Mouse (Mus musculus) kidney, embryonic 15.5 days (tissue): Measurements from ENCODE around the gene Tada2b. TPM values are rescaled to one million over a fixed set of nuclear protein-coding genes. Genes with fewer than 3 reads are reported as not detected.

Experiments used
- ATAC-seq: fragments of 200-750 bp; cut with Nextera tagmentation; replicated peaks from 2 replicates; pipeline ENCODE4 v1.8.0; 2017; ENCODE audit warnings: moderate TSS enrichment; ENCODE audit not compliant: low FRiP score
- H3K27ac ChIP-seq: fragments of 300-500 bp; sonication (generic); 2 replicates; pipeline ENCODE4 v1.5.1; 2015; ENCODE audit warnings: mild to moderate bottlenecking, inconsistent platforms
- H3K27me3 ChIP-seq: fragments of 300-500 bp; sonication (generic); 2 replicates; pipeline ENCODE4 v1.6.1; 2015; ENCODE audit warnings: inconsistent platforms
- H3K36me3 ChIP-seq: fragments of 300-500 bp; sonication (generic); 2 replicates; pipeline ENCODE4 v1.6.1; 2015; ENCODE audit warnings: inconsistent platforms
- H3K4me1 ChIP-seq: fragments of 300-500 bp; sonication (generic); 2 replicates; pipeline ENCODE4 v1.6.1; 2015; ENCODE audit warnings: inconsistent platforms
- H3K4me2 ChIP-seq: fragments of 300-500 bp; sonication (generic); 2 replicates; pipeline ENCODE4 v1.6.1; 2015; ENCODE audit warnings: moderate library complexity, mild to moderate bottlenecking, inconsistent platforms
- H3K4me3 ChIP-seq: fragments of 300-500 bp; sonication (generic); replicated peaks from 2 replicates; pipeline ENCODE4 v1.5.1; 2015; ENCODE audit warnings: mild to moderate bottlenecking, inconsistent platforms
- H3K9ac ChIP-seq: fragments of 300-500 bp; sonication (generic); 2 replicates; pipeline ENCODE4 v1.6.1; 2015; ENCODE audit warnings: mild to moderate bottlenecking, inconsistent platforms
- H3K9me3 ChIP-seq: fragments of 300-500 bp; sonication (generic); replicated peaks from 2 replicates; pipeline ENCODE4 v1.6.1; 2016; ENCODE audit warnings: inconsistent platforms
- WGBS: fragments of 180-500 bp; shearing (Covaris S2); methylation state at CpG from one replicate; pipeline ENCODE4 v1.1.7; 2015; ENCODE audit warnings: mixed read lengths; 5-methylcytosine and 5-hydroxymethylcytosine counted together
- polyA plus RNA-seq: library from polyadenylated mRNA; unstranded; fragments of >200 nt; fragmentation: Nextera tagmentation; extraction: Ambion mirVana; gene quantifications from 2 replicates; pipeline ENCODE4 v1.2.1, GENCODE M21; 2015

The Tada2b gene
- polyA plus RNA-seq, 1 experiment from 2014 or later: 2.1 TPM

GRCm38 (mm10) chr5:36434398-36434967 is 49.6 kb downstream of the Tada2b start:
- WGBS: 75% methylated on average over 9 of the region's 9 CpGs
- H3K4me2 ChIP-seq: no peak overlapping the region
- no peak for ATAC-seq

DNA sequence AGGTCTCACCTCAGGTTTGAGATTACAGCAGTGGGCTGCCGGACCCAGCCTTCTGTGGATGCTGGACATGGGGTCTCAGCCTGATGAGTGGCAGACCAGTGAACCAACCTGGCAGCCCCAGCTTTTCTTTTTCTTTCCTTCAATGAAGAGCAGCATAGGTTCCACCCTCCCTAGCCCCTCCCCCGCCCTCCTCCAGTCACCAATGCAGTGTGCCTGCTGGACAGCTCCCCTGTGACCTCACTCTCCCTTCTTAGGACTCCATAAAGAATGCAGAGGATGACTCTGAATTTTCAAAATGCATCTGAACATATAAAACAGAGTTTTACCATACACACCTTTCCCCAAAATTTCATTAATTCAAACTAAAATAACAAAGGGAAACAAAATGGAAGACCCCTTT is 52.4 kb downstream of the Tada2b start:
- Histone ChIP-seq H3K9ac (no peak overlapping the region), H3K27me3 (no peaks in the 10 kb centered on the region), H3K27ac (no peak overlapping the region), H3K4me1 (peaks cover 26% of the 10 kb centered on the region), H3K9me3 (no peaks in the 10 kb centered on the region), H3K4me2 (no peak overlapping the region), H3K36me3 (no peaks in the 10 kb centered on the region), H3K4me3 (no peak overlapping the region)
- ATAC-seq: no peak
- 49% methylated on average over 2 of the region's 2 CpGs for WGBS

More at GRCm38 (mm10) chr5:36434398-36434967, 49.6 kb downstream of the Tada2b start:
- 0 out of 2 replicates have a peak, but pooled peaks cover 8% of the 10 kb centered on the region for H3K4me1 ChIP-seq
- no peak overlapping the region for H3K27ac ChIP-seq
- H3K27me3 ChIP-seq: no peaks in the 10 kb centered on the region
- no peak overlapping the region for H3K9ac ChIP-seq
- no peak overlapping the region for H3K4me3 ChIP-seq
- no peaks in the 10 kb centered on the region for H3K9me3 ChIP-seq
- no peaks in the 10 kb centered on the region for H3K36me3 ChIP-seq

DNA sequence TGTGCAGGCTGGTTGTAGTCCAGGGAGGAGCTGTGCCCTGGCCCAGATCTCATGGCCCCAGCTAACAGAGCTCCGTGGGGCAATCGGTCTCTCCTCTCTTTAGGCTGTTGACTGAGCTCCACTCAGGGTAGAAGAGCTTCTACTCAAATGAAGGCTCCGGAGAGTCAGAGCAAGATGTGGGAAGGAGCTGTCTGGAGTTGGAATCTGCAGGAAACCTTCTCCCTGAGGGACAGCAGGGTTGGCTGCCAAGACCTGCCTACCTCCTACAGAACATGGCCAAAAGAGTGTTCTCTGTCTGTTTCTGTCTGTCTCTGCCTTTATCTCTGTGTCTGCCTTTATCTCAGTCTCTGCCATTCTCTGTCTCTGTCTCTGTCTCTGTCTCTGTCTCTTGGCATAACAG is 54.5 kb downstream of the Tada2b start:
- Histone ChIP-seq H3K4me1 (peaks cover 34% of the 10 kb centered on the region), H3K27ac (no peak overlapping the region), H3K4me3 (no peak overlapping the region), H3K4me2 (no peak overlapping the region), H3K36me3 (no peaks in the 10 kb centered on the region), H3K27me3 (no peaks in the 10 kb centered on the region), H3K9ac (no peak overlapping the region), H3K9me3 (no peaks in the 10 kb centered on the region)
- ATAC-seq: no peak
- WGBS: 86% methylated on average over 3 of the region's 3 CpGs

DNA sequence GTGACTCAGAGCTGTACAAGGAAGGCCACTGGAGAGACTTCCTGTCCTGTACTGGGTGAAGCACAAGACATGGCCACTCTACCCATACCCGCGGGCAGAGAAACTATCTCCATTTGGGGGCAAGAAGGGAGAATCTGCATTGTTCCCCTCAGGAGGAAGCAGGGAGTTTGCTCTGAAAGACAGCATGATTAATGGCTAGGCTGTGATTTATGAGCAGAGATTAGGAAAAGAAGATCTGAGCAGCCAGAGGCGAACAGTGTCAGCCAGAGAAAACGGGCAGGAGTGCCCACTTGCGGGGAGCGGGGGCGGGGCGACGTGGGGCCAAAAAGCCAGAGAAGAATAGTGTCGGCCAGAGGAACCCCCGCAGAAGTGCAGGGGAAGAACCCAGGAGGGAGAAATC is 56.3 kb downstream of the Tada2b start:
- no peak; the same call in 1 of the 2 replicates for ATAC-seq
- WGBS: 15% methylated on average over 11 of the region's 11 CpGs
- H3K36me3 ChIP-seq: no peaks in the 10 kb centered on the region
- H3K4me2 ChIP-seq: peak overlapping the region; percentile 29; the same call in 1 of the 2 replicates
- H3K4me3 ChIP-seq: no peak overlapping the region
- no peaks in the 10 kb centered on the region for H3K27me3 ChIP-seq
- H3K9ac ChIP-seq: no peak overlapping the region
- peaks cover 34% of the 10 kb centered on the region for H3K4me1 ChIP-seq
- H3K27ac ChIP-seq: no peak overlapping the region
- no peaks in the 10 kb centered on the region for H3K9me3 ChIP-seq

- H3K4me3 ChIP-seq: no peak overlapping the region
- peak overlapping the region; percentile 28; the same call in 1 of the 2 replicates for H3K27ac ChIP-seq
- no peak overlapping the region for H3K9ac ChIP-seq
- ATAC-seq: 0 out of 2 replicates have a peak, but pooled peaks have one; percentile 14
- peaks cover 33% of the 10 kb centered on the region for H3K4me1 ChIP-seq
- H3K4me2 ChIP-seq: no peak overlapping the region
- H3K27me3 ChIP-seq: no peaks in the 10 kb centered on the region
- H3K36me3 ChIP-seq: no peaks in the 10 kb centered on the region
- 66% methylated on average over 5 of the region's 5 CpGs for WGBS
- H3K9me3 ChIP-seq: no peaks in the 10 kb centered on the region
Observed at GRCm38 (mm10) chr5:36426404-36426803, 57.7 kb downstream of the Tada2b start.

DNA sequence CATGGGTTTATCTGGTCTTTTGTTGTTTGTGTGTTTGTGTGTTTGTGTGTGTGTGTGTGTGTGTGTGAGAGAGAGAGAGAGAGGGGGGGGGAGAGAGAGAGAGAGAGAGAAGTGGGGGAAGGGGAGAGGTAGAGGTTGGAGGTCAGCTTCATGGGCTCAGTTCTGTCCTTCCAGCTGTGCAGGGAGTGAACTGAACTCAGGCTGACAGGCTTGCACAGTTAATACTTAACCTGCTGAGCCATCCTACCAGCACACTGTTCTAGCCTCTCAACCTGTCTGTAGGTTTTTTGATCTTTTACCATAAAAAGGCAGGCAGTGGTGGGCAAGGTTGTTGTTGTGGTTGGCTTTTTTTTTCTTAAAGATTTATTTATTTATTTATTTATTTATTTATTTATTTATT is 59.4 kb downstream of the Tada2b start:
- H3K4me1 ChIP-seq: peaks cover 27% of the 10 kb centered on the region
- H3K4me2 ChIP-seq: no peak overlapping the region
- no peak overlapping the region for H3K27ac ChIP-seq
- H3K4me3 ChIP-seq: no peak overlapping the region
- H3K9ac ChIP-seq: no peak overlapping the region
- H3K9me3 ChIP-seq: no peaks in the 10 kb centered on the region
- no peaks in the 10 kb centered on the region for H3K36me3 ChIP-seq
- ATAC-seq: no peak
- H3K27me3 ChIP-seq: no peaks in the 10 kb centered on the region

Other genes starting within 250 kb of the Tada2b start
- 11.0 and 12.9 TPM in 2 replicates for gene Sorcs2, start 86.1 kb downstream of the Tada2b start, polyA plus RNA-seq
- gene Grpel1, start 19.3 kb downstream of the Tada2b start, polyA plus RNA-seq: 56.0 and 56.1 TPM in 2 replicates
- 0.66 and 0.90 TPM in 2 replicates for gene Ccdc96, start 303 bp upstream of the Tada2b start, polyA plus RNA-seq
- gene Tbc1d14, start 109.0 kb upstream of the Tada2b start, polyA plus RNA-seq: 45.2 and 46.2 TPM in 2 replicates
- gene D5Ertd579e, start 211.7 kb upstream of the Tada2b start, polyA plus RNA-seq: 19.7 and 21.6 TPM in 2 replicates